Comparison of ENCODE assay signal across 11 mouse cellular contexts in the genomic region with DNA sequence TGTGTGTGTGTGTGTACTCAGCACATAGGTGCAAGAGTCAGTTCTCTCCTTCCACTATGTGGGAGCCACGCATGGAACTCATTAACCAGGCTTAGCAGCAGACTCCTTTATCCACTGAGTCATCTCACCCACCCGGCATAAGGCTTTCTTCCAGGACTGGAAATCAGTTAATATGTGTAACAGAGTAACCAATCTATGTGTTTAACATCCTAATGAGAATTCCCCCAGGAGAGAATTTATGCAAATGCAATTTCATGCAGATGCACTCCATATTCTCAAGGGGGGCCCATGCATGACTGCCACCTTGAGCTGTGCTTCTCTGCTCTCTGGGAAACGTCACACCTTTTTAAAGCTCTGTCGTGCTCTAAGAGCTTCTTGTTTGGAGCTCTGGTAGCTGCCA.
DNase-seq lines count a peak whose midpoint lies in the region.
"Had no signal": no experiment of that assay in that cellular context is flagged by ENCODE, and none has a peak within 500 bp of the region (broad histone marks: within the 10 kb centered on the region; RNA-seq: fewer than 3 reads in every experiment).

No protein-coding gene starts in this region.

- DNase-seq in layer of hippocampus, adult 11-12 months (ENCODE audit: low spot score) = peak; percentile 10
- DNase-seq in layer of hippocampus, postnatal 25 days (ENCODE audit: extremely low spot score in 1 of 2, low spot score in 1 of 2) = no peak
- peak; percentile 19 for DNase-seq in right cerebral cortex, adult 18-20 months
- DNase-seq in right cerebral cortex, postnatal 25 days = no peak
- DNase-seq in kidney, adult 8-10 months = peak; percentile 65 to 77
- no peak for DNase-seq in urinary bladder, postnatal 25 days (ENCODE audit: low spot score)
- DNase-seq in spleen, postnatal 4 days (ENCODE audit: low spot score in 2 of 2) = no peak
- DNase-seq: cerebellum, adult 2 months; gastrocnemius, postnatal 36 days; lung, postnatal 14 days; thymus, adult 2 months had no signal

Comparison
In these comparisons a context has a peak if more than half of its experiments do, and no peak if none do; other contexts are left out.
1. DNase-seq: peak in layer of hippocampus, adult 11-12 months (single experiment), right cerebral cortex, adult 18-20 months (single experiment) and kidney, adult 8-10 months (2 of 2); none in layer of hippocampus, postnatal 25 days (0 of 2), right cerebral cortex, postnatal 25 days (single experiment), urinary bladder, postnatal 25 days (single experiment) and spleen, postnatal 4 days (0 of 2).